Mouse (Mus musculus) adrenal gland, adult (tissue): Measurements from ENCODE around the gene Zbed4.
"Not testable (repeated sequence)": the region's sequence is repeated elsewhere in the genome, so short reads cannot be mapped to it uniquely, and the experiment has no call there.

Experiments
- DNase-seq, 2 experiments: peaks; one replicate each; pipeline ENCODE4 v3.0.0; 2022 to 2023; ENCODE audit warnings: low spot score in 1 of 2; ENCODE audit not compliant: inconsistent age in 2 of 2

Zbed4 gene

GRCm38 (mm10) chr15:88736166-88736565, 15.3 kb upstream of the Zbed4 start:
- peak in 1 of 2 experiments; percentile 77 for DNase-seq

- no peak for DNase-seq
These were observed 13.0 kb upstream of the Zbed4 start for GRCm38 (mm10) chr15:88738466-88738865.

GRCm38 (mm10) chr15:88741366-88741765, 10.1 kb upstream of the Zbed4 start:
- DNase-seq: no peak

- not testable (repeated sequence) for DNase-seq
These were observed 8.1 kb upstream of the Zbed4 start for GRCm38 (mm10) chr15:88743371-88743770.

GRCm38 (mm10) chr15:88745347-88745746, 6.1 kb upstream of the Zbed4 start:
- no peak for DNase-seq

GRCm38 (mm10) chr15:88745926-88746325, 5.5 kb upstream of the Zbed4 start:
- no peak for DNase-seq

- not testable (repeated sequence) for DNase-seq
These were observed 1.8 kb upstream of the Zbed4 start for GRCm38 (mm10) chr15:88749617-88750016.

GRCm38 (mm10) chr15:88750032-88750431, 1.4 kb upstream of the Zbed4 start:
- no peak for DNase-seq

GRCm38 (mm10) chr15:88750677-88751563, 540 bp upstream of the Zbed4 start:
- DNase-seq: peak; percentile 100

GRCm38 (mm10) chr15:88752403-88752733, 908 bp downstream of the Zbed4 start:
- DNase-seq: no peak

- no peak for DNase-seq
These were observed 3.4 kb downstream of the Zbed4 start for GRCm38 (mm10) chr15:88754896-88755295.

GRCm38 (mm10) chr15:88755761-88756160, 4.3 kb downstream of the Zbed4 start:
- no peak for DNase-seq

- DNase-seq: peak in 1 of 2 experiments; percentile 59
These were observed 6.6 kb downstream of the Zbed4 start for GRCm38 (mm10) chr15:88758061-88758460.

GRCm38 (mm10) chr15:88761551-88761950, 10.1 kb downstream of the Zbed4 start:
- DNase-seq: no peak

- not testable (repeated sequence) for DNase-seq
These were observed 14.7 kb downstream of the Zbed4 start for GRCm38 (mm10) chr15:88766139-88766538.

GRCm38 (mm10) chr15:88768537-88768936, 17.1 kb downstream of the Zbed4 start:
- DNase-seq: no peak

GRCm38 (mm10) chr15:88774630-88775029, 23.2 kb downstream of the Zbed4 start:
- DNase-seq: not testable (repeated sequence)

- DNase-seq: no peak
These were observed 40.8 kb downstream of the Zbed4 start for GRCm38 (mm10) chr15:88792140-88792850.

- DNase-seq: not testable (repeated sequence)
These were observed 43.3 kb downstream of the Zbed4 start for GRCm38 (mm10) chr15:88794729-88795128.

GRCm38 (mm10) chr15:88799950-88800371, 48.5 kb downstream of the Zbed4 start:
- no peak for DNase-seq

GRCm38 (mm10) chr15:88800921-88801354, 49.5 kb downstream of the Zbed4 start:
- DNase-seq: no peak

GRCm38 (mm10) chr15:88801903-88802302, 50.4 kb downstream of the Zbed4 start:
- no peak for DNase-seq
